Mouse (Mus musculus) testis, adult 2 months (tissue): ENCODE results near the gene Mast3. TPM values are rescaled to one million over a fixed set of nuclear protein-coding genes. Genes with fewer than 3 reads are reported as not detected.

Experiments used
- H3K27ac ChIP-seq: fragments of 200-500 bp; 2 replicates; pipeline ENCODE4 v1.5.1; 2012; ENCODE audit warnings: low read depth, low read length; ENCODE audit not compliant: control insufficient read depth, insufficient read depth
- H3K27me3 ChIP-seq: fragments of 200-500 bp; 2 replicates; pipeline ENCODE4 v1.6.1; 2012; ENCODE audit warnings: mild to moderate bottlenecking, low read length, moderate library complexity; ENCODE audit not compliant: control insufficient read depth, insufficient read depth
- H3K36me3 ChIP-seq: fragments of 200-500 bp; 2 replicates; pipeline ENCODE4 v1.6.1; 2012; ENCODE audit warnings: mild to moderate bottlenecking, low read length; ENCODE audit not compliant: control insufficient read depth, insufficient read depth
- H3K4me1 ChIP-seq: fragments of 200-500 bp; 2 replicates; pipeline ENCODE4 v1.6.1; 2012; ENCODE audit warnings: low read length; ENCODE audit not compliant: control insufficient read depth, insufficient read depth
- H3K4me3 ChIP-seq: fragments of 200-500 bp; 2 replicates; pipeline ENCODE4 v1.5.1; 2012; ENCODE audit warnings: low read depth, mild to moderate bottlenecking, low read length, moderate library complexity, mixed read lengths; ENCODE audit not compliant: control insufficient read depth
- CTCF ChIP-seq: fragments of 200-500 bp; IDR thresholded peaks from 2 replicates; pipeline ENCODE4 v1.5.1; 2012; ENCODE audit warnings: low read depth, mild to moderate bottlenecking, inconsistent platforms, low read length, moderate library complexity; ENCODE audit not compliant: control insufficient read depth, insufficient read depth, insufficient replicate concordance
- POLR2A ChIP-seq: fragments of 200-500 bp; IDR thresholded peaks from 2 replicates; pipeline ENCODE4 v1.6.1; 2012; ENCODE audit warnings: low read depth, mild to moderate bottlenecking, inconsistent platforms, low read length, moderate library complexity; ENCODE audit not compliant: control insufficient read depth
- polyA plus RNA-seq: library from polyadenylated mRNA; depleted of rRNA; stranded (reverse); fragments of >200 nt; gene quantifications from 2 replicates; pipeline ENCODE4 v1.2.3, GENCODE M21; 2012

Gene Mast3
- polyA plus RNA-seq, 1 experiment = 11.0 TPM

DNA sequence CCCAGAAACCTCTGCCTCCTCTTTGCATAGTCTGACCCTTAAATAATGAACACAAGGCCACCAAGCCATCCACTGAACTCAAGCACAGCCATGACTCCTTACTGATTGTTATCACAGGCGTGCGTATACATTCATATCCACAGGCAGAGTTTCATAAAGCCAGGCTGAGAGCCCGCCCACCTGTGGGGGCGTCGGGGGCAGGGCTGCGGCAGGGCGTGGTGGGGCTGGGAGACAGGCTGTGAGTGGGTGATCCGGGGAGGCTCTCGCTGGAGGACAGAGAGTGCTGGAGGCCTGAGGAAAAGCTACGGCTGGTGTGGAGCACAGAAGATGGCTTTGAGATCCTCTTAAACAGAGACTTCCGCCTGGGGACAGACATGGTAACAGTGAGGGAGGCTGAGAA, 24.8 kb downstream of the Mast3 start:
- Histone ChIP-seq H3K27me3 (no peaks in the 10 kb centered on the region), H3K27ac (no peak overlapping the region), H3K36me3 (no peaks in the 10 kb centered on the region), H3K4me3 (no peak overlapping the region), H3K4me1 (peaks cover 14% of the 10 kb centered on the region)
- no peak for TF ChIP-seq POLR2A
- no peak for TF ChIP-seq CTCF

DNA sequence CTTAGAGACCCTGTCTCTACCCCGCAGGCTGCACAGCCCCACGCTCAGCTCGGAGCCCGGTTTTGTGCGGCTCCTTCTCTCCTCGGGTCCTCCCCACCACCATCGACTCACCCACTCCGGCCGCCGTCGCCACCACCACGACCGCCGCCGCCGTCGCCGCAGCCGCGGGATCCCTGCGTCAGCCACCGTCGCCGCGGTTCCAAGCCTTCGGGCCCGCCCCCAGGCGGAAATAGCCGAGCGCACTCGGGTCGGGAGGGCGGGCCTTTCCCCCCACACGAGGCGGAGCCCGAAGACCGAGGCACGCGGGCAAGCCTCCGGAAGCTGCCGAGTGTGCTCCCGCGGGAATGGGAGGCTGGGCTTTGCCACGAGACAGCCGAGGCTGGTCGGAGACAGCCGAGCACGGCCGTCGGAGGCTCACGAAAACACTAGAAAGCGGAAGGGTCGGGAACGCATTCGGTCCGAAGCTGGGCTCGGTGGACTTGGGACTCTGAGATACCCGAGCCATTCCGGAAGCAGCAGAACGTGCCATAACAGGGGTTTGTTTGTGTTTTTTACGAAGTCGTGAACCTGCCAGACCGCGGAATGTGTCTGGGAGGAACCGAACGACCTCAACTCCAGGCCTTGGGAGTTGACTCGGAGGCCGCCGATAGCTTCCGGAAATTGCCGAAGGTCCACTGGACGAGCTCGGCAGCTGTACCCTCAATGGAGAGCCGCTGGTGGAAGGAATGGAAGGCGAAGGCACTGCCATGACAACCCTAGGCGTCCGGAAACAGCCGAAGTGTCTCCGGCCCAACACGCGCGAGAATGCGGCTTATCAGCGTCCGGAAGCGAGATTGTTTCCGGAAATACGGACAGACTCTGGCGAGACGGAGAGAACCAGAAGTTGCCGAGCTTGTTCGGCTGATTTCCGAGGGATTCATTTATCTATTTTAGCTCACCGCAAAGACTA, 28.1 kb downstream of the Mast3 start, which contains the start of gene Pik3r2:
Pik3r2 (minus strand) TSS at position 218 of the 949 bp plus-strand sequence.
- Histone ChIP-seq H3K4me3 (peak within 1 kb of the TSS; percentile 90), H3K36me3 (no peaks in the 10 kb centered on the region), H3K4me1 (peaks cover 9% of the 10 kb centered on the region), H3K27ac (peak within 1 kb of the TSS; percentile 93), H3K27me3 (no peaks in the 10 kb centered on the region)
- TF ChIP-seq POLR2A (peak; percentile 88), CTCF (no peak)

DNA sequence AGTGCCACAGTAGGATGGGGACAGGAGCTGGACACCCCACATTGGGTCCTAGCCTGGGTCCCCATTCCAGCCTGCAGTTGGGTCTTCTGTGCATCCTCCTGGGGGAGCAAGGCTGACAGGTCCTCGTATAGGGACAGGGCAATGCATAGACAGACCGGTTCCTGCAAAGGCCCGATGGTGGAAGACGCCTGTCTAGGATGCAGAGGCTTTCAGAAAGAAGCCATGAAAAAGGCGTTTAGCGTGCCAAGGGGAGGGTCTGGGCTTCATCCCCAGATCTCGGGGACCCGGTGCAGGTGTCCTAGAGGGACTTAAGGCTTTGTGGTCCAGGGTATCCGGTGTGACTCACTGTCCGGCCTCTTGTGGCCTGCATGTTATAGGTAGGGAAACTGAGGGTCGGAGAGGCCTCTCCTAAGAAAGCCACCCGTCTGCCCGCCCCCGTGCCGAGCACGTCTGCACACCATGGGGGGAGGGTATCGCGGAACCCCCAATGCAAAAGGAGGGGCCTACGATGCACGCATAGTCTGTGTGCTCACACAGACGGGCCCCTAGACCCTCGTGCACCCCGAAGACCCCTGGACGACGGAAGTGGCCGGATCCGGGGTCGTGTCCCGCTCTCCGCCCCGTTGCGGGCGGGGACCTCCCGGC, 28.9 kb downstream of the Mast3 start:
- TF ChIP-seq CTCF = no peak
- no peak for TF ChIP-seq POLR2A
- H3K27ac ChIP-seq = peak overlapping the region; percentile 56
- H3K4me1 ChIP-seq = peaks cover 9% of the 10 kb centered on the region
- peak overlapping the region; percentile 90 for H3K4me3 ChIP-seq
- no peaks in the 10 kb centered on the region for H3K27me3 ChIP-seq
- H3K36me3 ChIP-seq = no peaks in the 10 kb centered on the region

DNA sequence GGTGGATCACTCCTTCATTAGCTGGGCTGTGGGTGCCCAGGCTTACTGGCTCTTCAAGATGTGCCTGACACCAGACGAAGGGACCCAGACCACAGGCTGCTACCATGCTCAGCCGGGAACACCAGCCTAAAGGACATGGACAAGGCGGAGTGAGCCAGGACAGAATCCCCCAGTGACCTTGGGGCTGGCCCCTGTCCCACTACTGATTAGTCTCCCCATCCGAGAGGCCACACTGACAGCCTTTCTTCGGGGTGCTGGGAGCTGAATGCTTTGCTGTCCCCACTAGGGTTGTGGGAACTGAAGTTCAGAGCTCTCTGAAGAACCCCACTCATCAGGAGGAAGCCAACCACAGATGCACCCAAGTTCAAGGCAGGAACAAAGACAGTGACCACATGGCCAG, 29.6 kb downstream of the Mast3 start:
- peaks cover 9% of the 10 kb centered on the region for H3K4me1 ChIP-seq
- TF ChIP-seq CTCF = no peak
- no peak for TF ChIP-seq POLR2A
- H3K27ac ChIP-seq = no peak overlapping the region
- no peaks in the 10 kb centered on the region for H3K27me3 ChIP-seq
- H3K36me3 ChIP-seq = no peaks in the 10 kb centered on the region
- H3K4me3 ChIP-seq = no peak overlapping the region

DNA sequence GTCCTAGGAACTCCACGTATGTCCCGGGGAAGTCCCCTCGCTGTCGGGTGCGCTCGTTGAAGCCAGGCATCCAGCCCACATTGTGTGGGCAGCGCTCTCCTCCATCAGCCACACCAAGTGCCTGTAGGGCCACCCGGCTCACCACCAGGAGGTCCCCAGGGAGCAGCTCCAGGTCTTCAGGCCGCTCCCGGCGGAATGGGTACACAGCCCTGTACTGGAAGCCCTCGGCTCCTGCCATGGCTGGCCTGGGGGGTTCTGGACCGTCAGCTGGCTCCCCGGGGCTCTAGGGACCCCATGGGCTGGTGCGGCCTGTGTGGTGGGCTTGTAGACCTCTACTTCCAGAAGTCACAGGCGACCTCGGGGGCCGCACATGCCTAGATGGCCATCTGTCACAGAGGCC, 30.1 kb downstream of the Mast3 start:
- H3K27ac ChIP-seq = no peak overlapping the region
- no peak overlapping the region for H3K4me3 ChIP-seq
- H3K27me3 ChIP-seq = no peaks in the 10 kb centered on the region
- peaks cover 9% of the 10 kb centered on the region for H3K4me1 ChIP-seq
- H3K36me3 ChIP-seq = no peaks in the 10 kb centered on the region
- TF ChIP-seq CTCF (no peak), POLR2A (no peak)

DNA sequence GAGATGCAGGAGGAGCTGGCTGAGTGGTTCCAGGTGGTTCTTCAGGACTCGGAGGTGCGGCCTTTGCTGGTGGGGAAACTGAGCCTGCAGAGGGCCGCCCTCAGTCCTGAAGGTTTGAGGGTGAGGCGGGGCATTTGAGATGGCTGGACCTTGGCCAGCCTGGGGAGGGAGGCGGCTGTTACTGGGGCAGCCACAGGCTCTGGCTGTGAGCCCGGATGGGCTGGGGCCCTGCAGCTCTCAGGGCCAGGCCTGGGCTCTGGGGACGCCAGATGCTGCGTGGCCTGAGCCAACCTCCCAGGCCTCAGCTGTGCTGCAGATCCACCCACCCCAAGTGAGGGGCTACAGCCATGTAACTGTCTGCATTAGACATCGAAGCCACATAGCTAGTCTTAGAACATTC, 31.0 kb downstream of the Mast3 start:
- Histone ChIP-seq H3K36me3 (no peaks in the 10 kb centered on the region), H3K4me1 (peaks cover 9% of the 10 kb centered on the region), H3K27ac (no peak overlapping the region), H3K27me3 (no peaks in the 10 kb centered on the region), H3K4me3 (no peak overlapping the region)
- TF ChIP-seq CTCF (no peak), POLR2A (no peak)

DNA sequence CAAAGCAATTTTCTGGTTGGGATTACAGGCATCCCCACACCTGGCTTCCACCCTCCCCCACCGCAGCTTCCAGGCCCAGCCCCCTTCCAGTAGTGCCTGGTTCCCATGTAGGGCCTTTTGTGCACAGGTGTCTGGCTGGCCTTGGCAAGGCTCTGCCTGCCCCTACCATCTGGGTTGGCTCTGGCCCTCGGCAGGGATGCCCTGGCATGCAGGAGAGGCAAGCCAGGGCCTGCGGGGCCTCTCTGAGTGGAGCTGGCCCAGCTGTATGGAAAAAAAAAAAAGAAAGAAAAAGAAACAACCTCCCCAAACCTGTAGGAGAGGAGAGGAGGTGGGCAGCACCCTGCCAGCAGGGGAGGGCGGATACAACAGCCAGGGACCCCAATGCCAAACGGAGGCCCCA, 31.4 kb downstream of the Mast3 start:
- TF ChIP-seq POLR2A (no peak), CTCF (no peak)
- Histone ChIP-seq H3K4me3 (no peak overlapping the region), H3K36me3 (no peaks in the 10 kb centered on the region), H3K27me3 (no peaks in the 10 kb centered on the region), H3K4me1 (peaks cover 9% of the 10 kb centered on the region), H3K27ac (no peak overlapping the region)
